ENCODE assay signal across 19 mouse cellular contexts in genomic region chr15:93903671-93904603, GRCm38 (mm10).
DNase-seq lines count a peak whose midpoint lies in the region; ATAC-seq and TF ChIP-seq lines count a peak whose summit lies in the region.
"Had no signal": no experiment of that assay in that cellular context is flagged by ENCODE, and none has a peak within 500 bp of the region (broad histone marks: within the 10 kb centered on the region; RNA-seq: fewer than 3 reads in every experiment).

No protein-coding gene starts in this region.

- peaks cover 19% of the 10 kb centered on the region for H3K4me1 ChIP-seq in kidney, embryonic 15.5 days
- peaks cover 18% of the 10 kb centered on the region for H3K4me1 ChIP-seq in kidney, embryonic 16.5 days (ENCODE audit: insufficient read depth, low read length)
- H3K4me1 ChIP-seq in embryonic facial prominence, embryonic 12.5 days: peaks cover 22% of the 10 kb centered on the region; the same call in 1 of the 2 replicates
- peaks cover 16% of the 10 kb centered on the region for H3K4me1 ChIP-seq in limb, embryonic 14.5 days (ENCODE audit: control insufficient read depth, insufficient read depth, low read length)
- H3K4me1 ChIP-seq: heart, embryonic 10.5 days; liver, embryonic 13.5 days; megakaryocyte, embryonic 14.5 days had no signal

- H3K27ac ChIP-seq in kidney, embryonic 15.5 days: peak overlapping the region; percentile 54; the same call in 1 of the 2 replicates
- H3K27ac ChIP-seq in kidney, embryonic 16.5 days (ENCODE audit: low read length): no peak overlapping the region
- H3K27ac ChIP-seq in embryonic facial prominence, embryonic 12.5 days: peak overlapping the region; percentile 58; the same call in 1 of the 2 replicates
- H3K27ac ChIP-seq in limb, embryonic 14.5 days (replicated peaks; ENCODE audit: low read depth, low read length): no peak overlapping the region
- H3K27ac ChIP-seq: forebrain, embryonic 12.5 days; heart, embryonic 10.5 days; liver, embryonic 13.5 days; stomach, postnatal 0 days had no signal

- WGBS in kidney, embryonic 15.5 days: 33% methylated on average over 18 of the region's 18 CpGs
- 36% methylated on average over 18 of the region's 18 CpGs for WGBS in kidney, embryonic 16.5 days
- WGBS in embryonic facial prominence, embryonic 12.5 days: 21% methylated on average over 18 of the region's 18 CpGs
- 28% methylated on average over 18 of the region's 18 CpGs for WGBS in limb, embryonic 14.5 days

- no peaks in the 10 kb centered on the region for H3K9me3 ChIP-seq in kidney, embryonic 15.5 days (replicated peaks)
- H3K9me3 ChIP-seq in kidney, embryonic 16.5 days (ENCODE audit: low read length): no peaks in the 10 kb centered on the region
- no peaks in the 10 kb centered on the region for H3K9me3 ChIP-seq in embryonic facial prominence, embryonic 12.5 days
- no peaks in the 10 kb centered on the region for H3K9me3 ChIP-seq in limb, embryonic 14.5 days (ENCODE audit: control insufficient read depth, low read length)
- H3K9me3 ChIP-seq: forebrain, embryonic 12.5 days; heart, embryonic 10.5 days; liver, embryonic 13.5 days had no signal

- H3K36me3 ChIP-seq in kidney, embryonic 15.5 days: no peaks in the 10 kb centered on the region
- no peaks in the 10 kb centered on the region for H3K36me3 ChIP-seq in kidney, embryonic 16.5 days (ENCODE audit: insufficient read depth, low read length)
- no peaks in the 10 kb centered on the region for H3K36me3 ChIP-seq in embryonic facial prominence, embryonic 12.5 days
- H3K36me3 ChIP-seq in limb, embryonic 14.5 days (ENCODE audit: control insufficient read depth, insufficient read depth, low read length): no peaks in the 10 kb centered on the region
- H3K36me3 ChIP-seq: forebrain, embryonic 12.5 days; heart, embryonic 10.5 days; liver, embryonic 13.5 days had no signal

- no peak overlapping the region for H3K4me3 ChIP-seq in kidney, embryonic 15.5 days (replicated peaks)
- no peak overlapping the region for H3K4me3 ChIP-seq in kidney, embryonic 16.5 days (ENCODE audit: low read length)
- no peak overlapping the region for H3K4me3 ChIP-seq in embryonic facial prominence, embryonic 12.5 days
- H3K4me3 ChIP-seq in limb, embryonic 14.5 days (replicated peaks; ENCODE audit: low read length): no peak overlapping the region
- H3K4me3 ChIP-seq: forebrain, embryonic 12.5 days; heart, embryonic 10.5 days; liver, embryonic 13.5 days; megakaryocyte, embryonic 14.5 days had no signal

- H3K4me2 ChIP-seq in kidney, embryonic 15.5 days: no peak overlapping the region
- H3K4me2 ChIP-seq in kidney, embryonic 16.5 days (replicated peaks; ENCODE audit: low read depth, low read length): no peak overlapping the region
- H3K4me2 ChIP-seq in embryonic facial prominence, embryonic 12.5 days (replicated peaks): no peak overlapping the region
- no peak overlapping the region for H3K4me2 ChIP-seq in limb, embryonic 14.5 days (replicated peaks; ENCODE audit: low read depth, low read length, severe bottlenecking)
- H3K4me2 ChIP-seq: forebrain, embryonic 12.5 days; liver, embryonic 13.5 days had no signal

- H3K9ac ChIP-seq in kidney, embryonic 15.5 days: no peak overlapping the region
- H3K9ac ChIP-seq in kidney, embryonic 16.5 days (replicated peaks; ENCODE audit: low read length): no peak overlapping the region
- H3K9ac ChIP-seq in embryonic facial prominence, embryonic 12.5 days: no peak overlapping the region
- H3K9ac ChIP-seq in limb, embryonic 14.5 days (ENCODE audit: low read depth, low read length, severe bottlenecking): no peak overlapping the region
- H3K9ac ChIP-seq: forebrain, embryonic 12.5 days; liver, embryonic 13.5 days had no signal

- TF ChIP-seq POLR2A in limb, embryonic 14.5 days (IDR thresholded peaks at IDR 0.05; ENCODE audit: borderline replicate concordance, extremely low read depth, insufficient read depth, insufficient read length): no peak

- ATAC-seq in kidney, embryonic 15.5 days (replicated peaks; ENCODE audit: low FRiP score): peak; percentile 25; the same call in 1 of the 2 replicates
- no peak for ATAC-seq in kidney, embryonic 16.5 days (ENCODE audit: low FRiP score, low TSS enrichment)
- ATAC-seq in embryonic facial prominence, embryonic 12.5 days (ENCODE audit: insufficient number of reproducible peaks, insufficient read depth, low FRiP score, low TSS enrichment): no peak
- ATAC-seq in limb, embryonic 14.5 days (ENCODE audit: low FRiP score, low read depth): peak; percentile 39

- H3K27me3 ChIP-seq in kidney, embryonic 15.5 days: no peaks in the 10 kb centered on the region
- no peaks in the 10 kb centered on the region for H3K27me3 ChIP-seq in kidney, embryonic 16.5 days (ENCODE audit: insufficient read depth, low read length)
- no peaks in the 10 kb centered on the region for H3K27me3 ChIP-seq in embryonic facial prominence, embryonic 12.5 days
- no peaks in the 10 kb centered on the region for H3K27me3 ChIP-seq in limb, embryonic 14.5 days (ENCODE audit: control insufficient read depth, insufficient read depth, low read length)
- H3K27me3 ChIP-seq: liver, embryonic 13.5 days had no signal

- DNase-seq in embryo, embryonic 10.5 days (ENCODE audit: low spot score): peak; percentile 80
- DNase-seq in limb, embryonic 14.5 days (ENCODE audit: low spot score): no peak
- no peak for DNase-seq in cerebellum, adult 11 months
- no peak for DNase-seq in layer of hippocampus, adult 8-10 months (ENCODE audit: low spot score in 2 of 2)
- DNase-seq in Muller cell, postnatal 12 days (ENCODE audit: inconsistent ontology term): no peak
- DNase-seq: adrenal gland, adult 2 months; cerebellum, adult 8-10 months; gastrocnemius, postnatal 14 days; heart, postnatal 14 days; kidney, postnatal 10 days; liver, embryonic 13.5 days; lung, postnatal 10 days had no signal

Comparison
In these comparisons a context has a peak if more than half of its experiments do, and no peak if none do; other contexts are left out.
1. ATAC-seq: peak in kidney, embryonic 15.5 days (single experiment) and limb, embryonic 14.5 days (single experiment); none in kidney, embryonic 16.5 days (single experiment) and embryonic facial prominence, embryonic 12.5 days (single experiment).
2. H3K27ac ChIP-seq: peak in kidney, embryonic 15.5 days (single experiment) and embryonic facial prominence, embryonic 12.5 days (single experiment); none in kidney, embryonic 16.5 days (single experiment) and limb, embryonic 14.5 days (single experiment).